23 mouse cellular contexts compared by ENCODE assay signal in genomic region chrX:142981530-142982130, GRCm38 (mm10). TPM values are rescaled to one million over a fixed set of nuclear protein-coding genes. Genes with fewer than 3 reads are reported as not detected.
DNase-seq lines count a peak whose midpoint lies in the region; ATAC-seq lines count a peak whose summit lies in the region.
"Had no signal": no experiment of that assay in that cellular context is flagged by ENCODE, and none has a peak within 500 bp of the region (broad histone marks: within the 10 kb centered on the region; RNA-seq: fewer than 3 reads in every experiment).

No protein-coding gene starts in this region.

- 42% methylated on average over 3 of the region's 3 CpGs for WGBS in liver, embryonic 13.5 days (ENCODE audit: insufficient replicate concordance)
- WGBS in kidney, embryonic 14.5 days = 89% methylated on average over 3 of the region's 3 CpGs

- no peaks in the 10 kb centered on the region for H3K36me3 ChIP-seq in liver, embryonic 13.5 days
- no peaks in the 10 kb centered on the region for H3K36me3 ChIP-seq in kidney, embryonic 14.5 days (ENCODE audit: control insufficient read depth, insufficient read depth, low read length)
- H3K36me3 ChIP-seq: embryonic facial prominence, embryonic 15.5 days; forebrain, embryonic 12.5 days; heart, embryonic 13.5 days; hindbrain, embryonic 13.5 days; neural tube, embryonic 12.5 days had no signal

- peak overlapping the region; percentile 94 for H3K27ac ChIP-seq in liver, embryonic 13.5 days
- H3K27ac ChIP-seq in kidney, embryonic 14.5 days (ENCODE audit: low read depth, low read length) = no peak overlapping the region
- H3K27ac ChIP-seq: embryonic facial prominence, embryonic 15.5 days; forebrain, embryonic 12.5 days; heart, embryonic 13.5 days; hindbrain, embryonic 13.5 days; neural tube, embryonic 12.5 days had no signal

- intact Hi-C loops in left cerebral cortex, postnatal 14 days (cut with DNase I) = no loop called here

- H3K9ac ChIP-seq in liver, embryonic 13.5 days = peak overlapping the region; percentile 61
- no peak overlapping the region for H3K9ac ChIP-seq in kidney, embryonic 14.5 days (ENCODE audit: low read depth, low read length)
- H3K9ac ChIP-seq: embryonic facial prominence, embryonic 15.5 days; forebrain, embryonic 12.5 days; heart, embryonic 13.5 days; hindbrain, embryonic 13.5 days; neural tube, embryonic 12.5 days had no signal

- H3K27me3 ChIP-seq in liver, embryonic 13.5 days = no peaks in the 10 kb centered on the region
- no peaks in the 10 kb centered on the region for H3K27me3 ChIP-seq in kidney, embryonic 14.5 days (ENCODE audit: control insufficient read depth, insufficient read depth, low read length)
- H3K27me3 ChIP-seq: heart, embryonic 13.5 days; neural tube, embryonic 12.5 days had no signal

- H3K4me2 ChIP-seq in liver, embryonic 13.5 days = peak overlapping the region; percentile 60
- H3K4me2 ChIP-seq in kidney, embryonic 14.5 days (replicated peaks; ENCODE audit: low read depth, low read length) = no peak overlapping the region
- H3K4me2 ChIP-seq: embryonic facial prominence, embryonic 15.5 days; forebrain, embryonic 12.5 days; heart, embryonic 13.5 days; hindbrain, embryonic 13.5 days; neural tube, embryonic 12.5 days had no signal

- peak; percentile 88 for DNase-seq in MEL-GATA-1-ER (ENCODE audit: extremely low read depth, low read depth)
- DNase-seq in c-Kit-positive CD71-positive TER-119-positive erythroid progenitor cells, embryonic 14.5 days (ENCODE audit: low spot score) = peak; percentile 64
- DNase-seq in liver, embryonic 13.5 days = peak; percentile 59
- peak; percentile 37 to 44 for DNase-seq in spleen, postnatal 10 days (ENCODE audit: low spot score in 2 of 2)
- no peak for DNase-seq in thymus, postnatal 10 days (ENCODE audit: low spot score in 2 of 2)
- no peak for DNase-seq in left cerebral cortex, postnatal 14 days (ENCODE audit: low spot score in 2 of 2)
- DNase-seq: adrenal gland, adult 8-10 months; B cell, adult 2 months; cerebellum, adult 11-12 months; cerebellum, postnatal 25 days; embryo, embryonic 11 days; heart, adult 18-20 months; kidney, adult 9 months; kidney, postnatal 36 days; lung, adult 2 months; thymus, postnatal 14 days had no signal

- H3K9me3 ChIP-seq in liver, embryonic 13.5 days (replicated peaks) = no peaks in the 10 kb centered on the region
- H3K9me3 ChIP-seq in kidney, embryonic 14.5 days (ENCODE audit: control insufficient read depth, low read length) = no peaks in the 10 kb centered on the region
- H3K9me3 ChIP-seq: embryonic facial prominence, embryonic 15.5 days; forebrain, embryonic 12.5 days; heart, embryonic 13.5 days; hindbrain, embryonic 13.5 days; neural tube, embryonic 12.5 days had no signal

- ATAC-seq in liver, embryonic 13.5 days (ENCODE audit: low read depth) = peak; percentile 99
- ATAC-seq in kidney, embryonic 14.5 days (ENCODE audit: low FRiP score, low TSS enrichment) = no peak
- ATAC-seq: inflammation-experienced regulatory T-cells, adult 6 months had no signal

- no peak overlapping the region for H3K4me3 ChIP-seq in liver, embryonic 13.5 days (replicated peaks)
- H3K4me3 ChIP-seq in kidney, embryonic 14.5 days (ENCODE audit: low read length) = no peak overlapping the region
- H3K4me3 ChIP-seq: embryonic facial prominence, embryonic 15.5 days; forebrain, embryonic 12.5 days; heart, embryonic 13.5 days; hindbrain, embryonic 13.5 days; neural tube, embryonic 12.5 days had no signal

- H3K4me1 ChIP-seq in liver, embryonic 13.5 days (replicated peaks) = peaks cover 38% of the 10 kb centered on the region
- H3K4me1 ChIP-seq in kidney, embryonic 14.5 days (ENCODE audit: control insufficient read depth, insufficient read depth, low read length) = no peaks in the 10 kb centered on the region
- H3K4me1 ChIP-seq: embryonic facial prominence, embryonic 15.5 days; forebrain, embryonic 12.5 days; heart, embryonic 13.5 days; hindbrain, embryonic 13.5 days; neural tube, embryonic 12.5 days had no signal

RNA-seq across cellular contexts. Expression of gene Ammecr1, which starts 15.1 kb away (rescaled TPM):
- 16.6 and 20.2 TPM in 2 replicates for polyA plus RNA-seq in liver, embryonic 13.5 days (2015; fragmentation: Nextera tagmentation; extraction: Ambion mirVana)
- 13.5 and 16.0 TPM in 2 replicates for polyA plus RNA-seq in kidney, embryonic 14.5 days (2014; fragmentation: Nextera tagmentation; extraction: Ambion mirVana)
- 1 to 10 TPM; 3.8 to 3.9 TPM for total RNA-seq in left cerebral cortex, postnatal 14 days (2021)

Comparison
In these comparisons a context has a peak if more than half of its experiments do, and no peak if none do; other contexts are left out.
1. DNase-seq: peak in MEL-GATA-1-ER (single experiment), c-Kit-positive CD71-positive TER-119-positive erythroid progenitor cells, embryonic 14.5 days (single experiment), liver, embryonic 13.5 days (single experiment) and spleen, postnatal 10 days (2 of 2); none in thymus, postnatal 10 days (0 of 2) and left cerebral cortex, postnatal 14 days (0 of 2).